Mouse (Mus musculus): ENCODE measurements around the gene Tnf. TPM values are rescaled to one million over a fixed set of nuclear protein-coding genes. Genes with fewer than 3 reads are reported as not detected.
A peak's percentile ranks its signal among the peaks of the same experiment; 100 is the strongest.
"Not testable (repeated sequence)": the region's sequence is repeated elsewhere in the genome, so short reads cannot be mapped to it uniquely, and the experiment has no call there.

Tnf gene
- polyA plus RNA-seq, 1 experiment, result 1.8 TPM

DNA sequence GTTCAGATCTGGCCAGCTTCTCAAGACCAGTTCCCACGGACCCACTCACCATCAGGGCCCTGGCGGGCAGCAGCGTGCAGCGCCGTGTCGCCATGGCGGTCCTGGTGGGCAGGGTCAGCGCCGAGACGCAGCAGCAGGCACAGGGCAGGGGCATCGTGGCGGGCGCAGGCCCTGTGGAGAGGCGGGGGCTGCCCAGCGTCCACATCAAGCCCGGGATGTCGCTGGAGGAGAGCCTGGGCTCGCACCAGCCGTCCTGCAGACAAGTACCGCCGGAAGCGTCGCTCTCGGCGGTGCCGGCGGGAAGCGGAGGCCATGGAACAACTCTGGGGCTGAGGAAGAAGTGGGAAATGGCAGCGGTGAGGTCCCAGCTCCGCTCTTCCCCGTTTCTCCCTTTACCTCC is 33.1 kb upstream of the Tnf start:
- H3K27ac ChIP-seq (ENCODE audit: insufficient read depth, low read depth, low read length), result peak overlapping the region; percentile 97
- no peaks in the 10 kb centered on the region for H3K27me3 ChIP-seq (ENCODE audit: control insufficient read depth, insufficient read depth, low read length)
- WGBS, result 6% methylated on average over 31 of the region's 31 CpGs
- no peak for TF ChIP-seq POLR2A (IDR thresholded peaks at IDR 0.05; ENCODE audit: low read depth, low read length)
- TF ChIP-seq CTCF (IDR thresholded peaks at IDR 0.05; ENCODE audit: extremely low read depth, insufficient read length, insufficient replicate concordance, low read depth, low read length), result no peak
- peak overlapping the region; percentile 92 for H3K4me3 ChIP-seq (ENCODE audit: low read depth, low read length)
- peaks cover 8% of the 10 kb centered on the region for H3K36me3 ChIP-seq (ENCODE audit: control insufficient read depth, insufficient read depth, low read length)
- peaks cover 9% of the 10 kb centered on the region for H3K4me1 ChIP-seq (ENCODE audit: control insufficient read depth, insufficient read depth, insufficient read length, low read length)

DNA sequence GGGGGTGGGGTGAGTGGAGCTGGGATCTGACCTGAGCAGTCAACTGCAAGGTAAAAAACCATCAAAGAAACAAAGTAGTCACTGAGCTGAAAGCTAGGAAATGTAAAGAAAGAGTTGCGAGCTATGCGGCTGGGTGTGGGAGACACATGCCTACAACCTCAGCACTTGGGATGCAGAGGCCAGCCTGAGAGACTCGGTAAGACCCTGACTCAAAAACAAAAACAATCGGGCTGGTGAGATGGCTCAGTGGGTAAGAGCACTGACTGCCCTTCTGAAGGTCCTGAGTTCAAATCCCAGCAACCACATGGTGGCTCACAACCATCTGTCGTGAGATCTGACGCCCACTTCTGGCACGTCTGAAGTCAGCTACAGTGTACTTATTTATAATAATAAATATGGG is 32.3 kb upstream of the Tnf start:
- Histone ChIP-seq H3K36me3 (ENCODE audit: control insufficient read depth, insufficient read depth, low read length) (peaks cover 16% of the 10 kb centered on the region), H3K4me3 (ENCODE audit: low read depth, low read length) (peak overlapping the region; percentile 26; the same call in 1 of the 2 replicates), H3K27ac (ENCODE audit: insufficient read depth, low read depth, low read length) (peak overlapping the region; percentile 86)
- 51% methylated on average over 7 of the region's 7 CpGs for WGBS
- not testable (repeated sequence) for H3K4me1 ChIP-seq (ENCODE audit: control insufficient read depth, insufficient read depth, insufficient read length, low read length); H3K27me3 ChIP-seq (ENCODE audit: control insufficient read depth, insufficient read depth, low read length)

DNA sequence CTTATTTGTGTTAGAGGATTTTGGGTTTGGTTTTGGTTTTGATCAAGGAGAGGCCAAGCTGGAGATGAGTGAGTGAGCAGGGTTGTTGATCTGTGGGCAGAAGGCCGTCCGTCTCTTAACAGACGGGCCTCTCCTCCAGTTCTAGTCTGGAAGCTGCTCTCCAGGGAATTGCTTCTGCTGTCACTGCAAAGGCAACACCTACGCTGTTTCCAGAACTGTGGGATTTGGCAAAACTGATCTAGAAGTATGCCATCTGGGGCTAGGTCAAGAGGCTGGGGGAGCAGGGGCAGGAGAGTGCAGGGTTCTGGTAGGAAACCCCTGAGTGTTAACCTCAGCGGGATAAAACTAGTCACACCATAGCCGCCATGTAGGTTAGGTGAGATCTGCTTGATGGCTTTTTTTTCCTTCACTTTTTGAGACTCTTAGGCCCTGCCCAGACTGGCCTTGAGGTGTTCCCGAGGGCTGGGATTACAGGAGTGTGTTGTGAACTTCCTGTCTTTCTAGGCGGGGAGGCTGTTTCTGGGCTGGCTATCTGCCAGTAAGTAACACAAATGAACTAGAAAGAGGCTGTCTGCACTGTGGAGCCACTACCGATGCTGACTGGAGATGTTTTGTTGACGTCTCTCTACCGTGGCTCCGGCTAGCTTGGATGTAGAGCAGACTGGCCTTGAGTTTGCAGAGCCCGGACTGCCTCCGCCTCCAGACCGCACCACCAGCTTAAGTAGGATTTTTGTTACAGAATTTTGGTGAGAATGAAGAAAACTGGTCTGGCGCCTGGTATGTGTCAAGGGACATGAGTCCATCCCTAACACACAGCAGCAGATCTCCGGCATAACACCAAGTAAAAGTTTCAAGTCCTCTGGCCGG is 31.5 kb upstream of the Tnf start, which contains the start of gene Atp6v1g2:
Atp6v1g2 (plus strand) TSS at position 547 of the 867 bp plus-strand sequence.
- Histone ChIP-seq H3K27me3 (ENCODE audit: control insufficient read depth, insufficient read depth, low read length) (no peaks in the 10 kb centered on the region), H3K4me3 (ENCODE audit: low read depth, low read length) (peak within 1 kb of the TSS; percentile 26), H3K4me1 (ENCODE audit: control insufficient read depth, insufficient read depth, insufficient read length, low read length) (peaks cover 9% of the 10 kb centered on the region), H3K36me3 (ENCODE audit: control insufficient read depth, insufficient read depth, low read length) (peaks cover 19% of the 10 kb centered on the region), H3K27ac (ENCODE audit: insufficient read depth, low read depth, low read length) (peak within 1 kb of the TSS; percentile 86)
- no peak; the same call in 1 of the 2 replicates for TF ChIP-seq CTCF (IDR thresholded peaks at IDR 0.05; ENCODE audit: extremely low read depth, insufficient read length, insufficient replicate concordance, low read depth, low read length)
- no peak for TF ChIP-seq POLR2A (IDR thresholded peaks at IDR 0.05; ENCODE audit: low read depth, low read length)
- 28% methylated on average over 18 of the region's 18 CpGs for WGBS

DNA sequence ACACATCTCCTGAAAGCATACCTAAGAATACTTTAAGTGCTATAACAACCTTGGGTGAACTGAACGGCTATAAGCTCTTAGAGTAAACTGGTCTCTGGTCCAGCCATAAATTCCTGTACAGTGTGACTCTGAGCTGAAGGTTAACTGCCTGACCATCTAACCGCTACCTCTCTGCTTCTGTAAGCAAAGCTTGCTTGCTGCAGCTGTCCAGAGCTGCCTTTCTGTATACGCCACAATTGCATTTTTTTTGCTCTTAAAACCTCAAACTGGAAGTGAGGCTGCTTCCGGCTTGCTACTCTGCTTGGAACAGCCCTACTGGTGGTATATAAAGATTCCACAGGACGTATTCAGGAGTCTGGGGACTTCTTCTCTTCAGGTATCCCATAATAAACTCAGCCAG is 30.9 kb upstream of the Tnf start:
- WGBS, result 64% methylated on average over 5 of the region's 5 CpGs
- peaks cover 9% of the 10 kb centered on the region for H3K4me1 ChIP-seq (ENCODE audit: control insufficient read depth, insufficient read depth, insufficient read length, low read length)
- H3K4me3 ChIP-seq (ENCODE audit: low read depth, low read length), result no peak overlapping the region
- peak overlapping the region; percentile 86 for H3K27ac ChIP-seq (ENCODE audit: insufficient read depth, low read depth, low read length)
- H3K27me3 ChIP-seq (ENCODE audit: control insufficient read depth, insufficient read depth, low read length), result no peaks in the 10 kb centered on the region
- TF ChIP-seq CTCF (IDR thresholded peaks at IDR 0.05; ENCODE audit: extremely low read depth, insufficient read length, insufficient replicate concordance, low read depth, low read length) (no peak), POLR2A (IDR thresholded peaks at IDR 0.05; ENCODE audit: low read depth, low read length) (no peak)
- H3K36me3 ChIP-seq (ENCODE audit: control insufficient read depth, insufficient read depth, low read length), result peaks cover 22% of the 10 kb centered on the region

DNA sequence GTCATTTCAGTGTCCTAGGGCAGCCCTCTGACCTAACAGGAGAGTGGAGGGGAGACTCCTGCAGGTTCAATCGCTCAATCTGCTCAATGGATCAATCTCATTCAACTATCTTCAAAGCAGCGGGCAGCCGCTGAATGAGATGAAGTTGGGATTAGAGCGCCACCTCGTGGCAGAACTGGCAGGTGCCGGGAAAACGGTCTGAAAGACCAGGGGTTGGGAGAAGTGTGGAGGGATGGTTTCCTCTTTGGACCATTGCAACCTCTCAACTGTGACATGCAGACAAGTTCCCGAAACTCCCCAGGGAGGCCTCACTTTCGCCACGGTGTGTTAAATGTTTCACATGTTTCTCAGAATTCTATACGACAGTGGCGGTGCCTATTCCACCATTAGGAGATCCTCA is 30.2 kb upstream of the Tnf start:
- H3K4me3 ChIP-seq (ENCODE audit: low read depth, low read length), result peak overlapping the region; percentile 14; the same call in 1 of the 2 replicates
- H3K27me3 ChIP-seq (ENCODE audit: control insufficient read depth, insufficient read depth, low read length), result no peaks in the 10 kb centered on the region
- peak overlapping the region; percentile 86; the same call in 1 of the 2 replicates for H3K27ac ChIP-seq (ENCODE audit: insufficient read depth, low read depth, low read length)
- WGBS, result 14% methylated on average over 12 of the region's 12 CpGs
- peaks cover 27% of the 10 kb centered on the region for H3K36me3 ChIP-seq (ENCODE audit: control insufficient read depth, insufficient read depth, low read length)
- TF ChIP-seq CTCF (IDR thresholded peaks at IDR 0.05; ENCODE audit: extremely low read depth, insufficient read length, insufficient replicate concordance, low read depth, low read length) (peak; percentile 91), POLR2A (IDR thresholded peaks at IDR 0.05; ENCODE audit: low read depth, low read length) (no peak)
- peaks cover 9% of the 10 kb centered on the region for H3K4me1 ChIP-seq (ENCODE audit: control insufficient read depth, insufficient read depth, insufficient read length, low read length)

DNA sequence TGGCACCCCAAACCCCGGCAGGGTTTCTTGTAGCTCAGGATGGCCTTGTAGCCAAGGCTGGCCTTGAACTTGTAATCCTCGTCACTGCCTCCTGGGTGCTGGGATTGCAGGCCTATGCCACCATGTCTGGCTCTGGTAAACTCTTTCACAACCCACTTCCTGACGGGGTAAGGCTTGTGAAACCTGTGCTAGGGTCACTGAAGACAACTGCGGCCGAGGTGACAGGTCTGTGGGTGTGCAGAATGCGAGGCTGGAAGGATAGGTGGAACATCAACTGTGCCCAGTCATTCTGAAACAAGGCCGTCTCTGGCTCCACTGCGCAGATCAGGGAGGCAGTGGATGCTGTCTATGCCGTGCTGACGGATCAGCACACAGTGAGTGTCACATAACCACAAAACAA is 29.2 kb upstream of the Tnf start:
- TF ChIP-seq POLR2A (IDR thresholded peaks at IDR 0.05; ENCODE audit: low read depth, low read length) (no peak), CTCF (IDR thresholded peaks at IDR 0.05; ENCODE audit: extremely low read depth, insufficient read length, insufficient replicate concordance, low read depth, low read length) (no peak)
- Histone ChIP-seq H3K36me3 (ENCODE audit: control insufficient read depth, insufficient read depth, low read length) (peaks cover 27% of the 10 kb centered on the region), H3K4me1 (ENCODE audit: control insufficient read depth, insufficient read depth, insufficient read length, low read length) (peaks cover 9% of the 10 kb centered on the region), H3K27me3 (ENCODE audit: control insufficient read depth, insufficient read depth, low read length) (no peaks in the 10 kb centered on the region), H3K4me3 (ENCODE audit: low read depth, low read length) (no peak overlapping the region), H3K27ac (ENCODE audit: insufficient read depth, low read depth, low read length) (no peak overlapping the region; the same call in 1 of the 2 replicates)
- WGBS, result 85% methylated on average over 10 of the region's 10 CpGs

DNA sequence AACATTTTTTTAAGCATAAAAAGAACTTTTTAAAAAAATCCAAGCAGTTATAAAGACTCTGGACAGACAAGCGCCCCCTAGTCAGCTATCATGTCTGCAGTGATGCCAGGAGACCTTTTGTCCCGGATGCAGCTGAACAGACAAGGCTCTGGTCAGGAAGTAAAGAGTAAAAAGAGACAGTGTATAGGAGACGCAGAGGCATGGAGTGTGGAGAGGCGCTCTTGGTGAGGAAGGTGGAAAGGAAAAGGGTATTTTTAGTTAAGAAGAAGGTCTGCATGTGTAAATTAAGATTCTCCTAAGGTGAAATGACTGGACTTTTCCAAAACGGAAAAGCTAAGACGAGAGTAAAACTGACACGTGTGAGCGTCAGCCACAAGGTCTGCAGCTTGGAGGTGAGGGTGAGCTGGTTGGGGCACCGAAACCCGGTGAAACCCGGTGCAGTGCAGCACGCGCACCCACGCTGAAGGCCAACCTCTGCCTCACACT is 24.8 kb upstream of the Tnf start:
- Histone ChIP-seq H3K4me3 (ENCODE audit: low read depth, low read length) (no peak overlapping the region), H3K27ac (ENCODE audit: insufficient read depth, low read depth, low read length) (no peak overlapping the region), H3K4me1 (ENCODE audit: control insufficient read depth, insufficient read depth, insufficient read length, low read length) (peaks cover 6% of the 10 kb centered on the region; the same call in 1 of the 2 replicates), H3K27me3 (ENCODE audit: control insufficient read depth, insufficient read depth, low read length) (no peaks in the 10 kb centered on the region), H3K36me3 (ENCODE audit: control insufficient read depth, insufficient read depth, low read length) (peaks cover 34% of the 10 kb centered on the region)
- TF ChIP-seq POLR2A (IDR thresholded peaks at IDR 0.05; ENCODE audit: low read depth, low read length) (no peak), CTCF (IDR thresholded peaks at IDR 0.05; ENCODE audit: extremely low read depth, insufficient read length, insufficient replicate concordance, low read depth, low read length) (no peak)
- 74% methylated on average over 14 of the region's 14 CpGs for WGBS

All from small intestine, adult 2 months (tissue).